ENCODE assay signal across 13 mouse cellular contexts in genomic region chr4:56090796-56091195, GRCm38 (mm10).
DNase-seq lines count a peak whose midpoint lies in the region; ATAC-seq and TF ChIP-seq lines count a peak whose summit lies in the region.
"Had no signal": no experiment of that assay in that cellular context is flagged by ENCODE, and none has a peak within 500 bp of the region (broad histone marks: within the 10 kb centered on the region; RNA-seq: fewer than 3 reads in every experiment).

No protein-coding gene starts in this region.

- TF ChIP-seq EP300 in heart, adult 2 months (IDR thresholded peaks at IDR 0.05; ENCODE audit: insufficient read depth, low read depth, low read length), result peak; percentile 30; the same call in 1 of the 2 replicates

- no peaks in the 10 kb centered on the region for H3K27me3 ChIP-seq in heart, adult 2 months (ENCODE audit: control insufficient read depth, insufficient read depth, low read length)
- H3K27me3 ChIP-seq: liver, embryonic 12.5 days; midbrain, embryonic 12.5 days had no signal

- H3K4me1 ChIP-seq in heart, adult 2 months (ENCODE audit: control insufficient read depth, insufficient read depth, low read length), result peaks cover 3% of the 10 kb centered on the region; the same call in 1 of the 2 replicates
- H3K4me1 ChIP-seq: liver, embryonic 12.5 days; midbrain, embryonic 12.5 days had no signal

- H3K36me3 ChIP-seq in heart, adult 2 months (ENCODE audit: control insufficient read depth, insufficient read depth, low read length), result no peaks in the 10 kb centered on the region
- H3K36me3 ChIP-seq: liver, embryonic 12.5 days; midbrain, embryonic 12.5 days had no signal

- intact Hi-C loops in heart, adult 2 months (cut with DNase I), result no loop called here
- intact Hi-C loops in heart, postnatal 25 days (cut with DNase I), result no loop called here

- H3K79me2 ChIP-seq in heart, adult 2 months (replicated peaks; ENCODE audit: control insufficient read depth, insufficient read depth, low read length), result no peaks in the 10 kb centered on the region

- 63% methylated on average over 1 of the region's 1 CpGs for WGBS in heart, adult 2 months

- DNase-seq in heart, adult 2 months, result peak in 1 of 2 experiments; percentile 16
- DNase-seq in heart, postnatal 25 days (ENCODE audit: low spot score), result no peak
- peak; percentile 13 for DNase-seq in adrenal gland, adult 8-10 months
- peak; percentile 46 to 48 for DNase-seq in adrenal gland, postnatal 36 days
- DNase-seq in cerebellum, postnatal 10 days, result peak; percentile 79 to 92
- DNase-seq in urinary bladder, adult 18-20 months (ENCODE audit: low spot score in 2 of 2), result no peak
- no peak for DNase-seq in layer of hippocampus, postnatal 36 days
- DNase-seq: kidney, adult 11 months; thymus, adult 18-20 months had no signal

- H3K4me3 ChIP-seq in heart, adult 2 months, result no peak overlapping the region
- H3K4me3 ChIP-seq: liver, embryonic 12.5 days; midbrain, embryonic 12.5 days had no signal

- TF ChIP-seq POLR2A in heart, adult 2 months (IDR thresholded peaks at IDR 0.05; ENCODE audit: insufficient read depth, low read depth, low read length), result no peak

- ATAC-seq in megakaryocyte progenitor cell, adult 5-6 weeks (replicated peaks; ENCODE audit: poor library complexity), result no peak
- ATAC-seq: liver, embryonic 12.5 days; lung, postnatal 0 days had no signal

- no peak for TF ChIP-seq CTCF in heart, adult 2 months (IDR thresholded peaks at IDR 0.05)

- H3K9ac ChIP-seq in heart, adult 2 months (ENCODE audit: low read depth, low read length), result no peak overlapping the region
- H3K9ac ChIP-seq: liver, embryonic 12.5 days; midbrain, embryonic 12.5 days had no signal

- no peak overlapping the region for H3K27ac ChIP-seq in heart, adult 2 months
- H3K27ac ChIP-seq: liver, embryonic 12.5 days; midbrain, embryonic 12.5 days had no signal

Comparison
In these comparisons a context has a peak if more than half of its experiments do, and no peak if none do; other contexts are left out.
1. DNase-seq: peak in adrenal gland, adult 8-10 months (single experiment), adrenal gland, postnatal 36 days (2 of 2) and cerebellum, postnatal 10 days (2 of 2); none in heart, postnatal 25 days (single experiment), urinary bladder, adult 18-20 months (0 of 2) and layer of hippocampus, postnatal 36 days (0 of 2).